Mouse (Mus musculus) c-Kit-positive CD71-positive TER-119-negative erythroid progenitor cells, embryonic 14.5 days (primary cell): Measurements from ENCODE around the gene Ugt1a10.
"Not testable (repeated sequence)": the region's sequence is repeated elsewhere in the genome, so short reads cannot be mapped to it uniquely, and the experiment has no call there.

Experiments
- DNase-seq: peaks from one replicate; pipeline ENCODE4 v3.0.0-alpha.2; 2013; ENCODE audit warnings: low read depth

Gene Ugt1a10

GRCm38 (mm10) chr1:88140492-88140891 lies 85.3 kb downstream of the Ugt1a10 start:
- not testable (repeated sequence) for DNase-seq

- DNase-seq, result not testable (repeated sequence)
These were observed 88.9 kb downstream of the Ugt1a10 start for GRCm38 (mm10) chr1:88143966-88144675.

GRCm38 (mm10) chr1:88145278-88145677 lies 90.1 kb downstream of the Ugt1a10 start:
- DNase-seq, result peak; percentile 9

GRCm38 (mm10) chr1:88150133-88150532 lies 94.9 kb downstream of the Ugt1a10 start:
- not testable (repeated sequence) for DNase-seq

- no peak for DNase-seq
These were observed 103.2 kb downstream of the Ugt1a10 start for GRCm38 (mm10) chr1:88158430-88158829.

GRCm38 (mm10) chr1:88165711-88166110 lies 110.5 kb downstream of the Ugt1a10 start, which contains the start of gene Ugt1a5:
Ugt1a5 (plus strand) TSS chr1:88166012.
- DNase-seq, result no peak

GRCm38 (mm10) chr1:88172190-88172589 lies 117.0 kb downstream of the Ugt1a10 start:
- not testable (repeated sequence) for DNase-seq

- no peak for DNase-seq
These were observed 124.5 kb downstream of the Ugt1a10 start for GRCm38 (mm10) chr1:88179657-88180056.

- DNase-seq, result no peak
These were observed 131.2 kb downstream of the Ugt1a10 start for GRCm38 (mm10) chr1:88186325-88186935.

- DNase-seq, result no peak
These were observed 136.9 kb downstream of the Ugt1a10 start for GRCm38 (mm10) chr1:88192136-88192535.

- DNase-seq, result no peak
These were observed 140.5 kb downstream of the Ugt1a10 start for GRCm38 (mm10) chr1:88195687-88196086.

- no peak for DNase-seq
These were observed 142.3 kb downstream of the Ugt1a10 start for GRCm38 (mm10) chr1:88197443-88197842.

GRCm38 (mm10) chr1:88199996-88200395 lies 144.8 kb downstream of the Ugt1a10 start:
- DNase-seq, result no peak

- no peak for DNase-seq
These were observed 145.3 kb downstream of the Ugt1a10 start, which contains the start of gene Ugt1a2 for GRCm38 (mm10) chr1:88200456-88200855. Ugt1a2 (plus strand) TSS chr1:88200601.

GRCm38 (mm10) chr1:88205294-88205922 lies 150.2 kb downstream of the Ugt1a10 start, which contains the start of gene Dnajb3:
Dnajb3 (minus strand) TSS chr1:88205782.
- DNase-seq, result peak; percentile 37

- DNase-seq, result peak; percentile 58
These were observed 151.8 kb downstream of the Ugt1a10 start for GRCm38 (mm10) chr1:88206843-88207479.

GRCm38 (mm10) chr1:88211812-88212211 lies 156.6 kb downstream of the Ugt1a10 start, which contains the start of gene Ugt1a1:
Ugt1a1 (plus strand) TSS chr1:88211959.
- DNase-seq, result no peak

GRCm38 (mm10) chr1:88212341-88213045 lies 157.3 kb downstream of the Ugt1a10 start:
- DNase-seq, result no peak

- DNase-seq, result no peak
These were observed 157.9 kb downstream of the Ugt1a10 start for GRCm38 (mm10) chr1:88213061-88213460.

- DNase-seq, result no peak
These were observed 158.7 kb downstream of the Ugt1a10 start for GRCm38 (mm10) chr1:88213766-88214461.

GRCm38 (mm10) chr1:88214462-88214952 lies 159.3 kb downstream of the Ugt1a10 start:
- no peak for DNase-seq
